Mouse (Mus musculus) left cerebral cortex, adult 8-10 months (tissue): ENCODE measurements at regions not wholly inside any gene's neighbourhood (a gene's known extent, or its start where the extent isn't known, plus 50 kb on each side); places are given as distances from the start of the nearest gene placed in this dataset.

Source experiments
- DNase-seq, 2 experiments: peaks; one replicate each; pipeline ENCODE4 v3.0.0; 2022; ENCODE audit warnings: low spot score in 2 of 2

DNA sequence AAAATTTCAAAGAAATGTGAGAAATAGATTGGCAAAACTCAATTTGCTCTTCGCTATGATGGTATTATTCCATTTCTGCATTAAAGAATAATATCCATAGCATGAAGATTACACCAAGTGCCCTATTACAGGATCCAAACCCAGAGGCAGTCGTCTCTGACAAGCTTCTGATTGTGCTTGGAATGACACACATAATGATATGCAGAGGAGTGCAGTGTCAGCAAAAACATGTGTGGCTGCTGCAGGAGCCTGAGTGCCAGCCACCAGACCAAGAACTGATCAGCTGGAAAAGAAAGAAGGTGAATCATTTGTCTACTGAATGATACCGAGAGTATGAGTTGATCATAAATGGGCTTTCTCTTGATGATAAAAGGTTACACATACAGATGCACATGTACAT, 137.3 kb downstream of the Il15 start:
- no peak for DNase-seq

DNA sequence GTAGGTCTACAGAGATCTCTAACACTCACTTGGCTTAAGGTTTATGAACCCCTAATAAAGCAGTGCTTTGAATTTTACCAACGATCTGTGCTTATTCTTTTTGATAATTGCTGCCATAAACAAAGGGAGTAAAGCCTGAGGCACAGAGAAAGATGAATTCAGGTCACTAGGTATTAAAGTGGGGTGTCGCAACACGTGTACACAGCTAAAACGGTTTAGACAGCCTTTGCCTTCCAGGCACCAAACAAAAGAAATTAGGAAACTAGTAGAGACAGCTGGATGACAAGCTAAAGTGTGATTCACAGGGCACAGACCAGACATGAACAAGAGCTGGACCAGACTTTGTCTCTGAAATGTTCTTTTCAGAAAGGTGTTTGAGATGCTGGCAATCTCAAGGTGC, 140.8 kb downstream of the Il15 start:
- no peak for DNase-seq

DNA sequence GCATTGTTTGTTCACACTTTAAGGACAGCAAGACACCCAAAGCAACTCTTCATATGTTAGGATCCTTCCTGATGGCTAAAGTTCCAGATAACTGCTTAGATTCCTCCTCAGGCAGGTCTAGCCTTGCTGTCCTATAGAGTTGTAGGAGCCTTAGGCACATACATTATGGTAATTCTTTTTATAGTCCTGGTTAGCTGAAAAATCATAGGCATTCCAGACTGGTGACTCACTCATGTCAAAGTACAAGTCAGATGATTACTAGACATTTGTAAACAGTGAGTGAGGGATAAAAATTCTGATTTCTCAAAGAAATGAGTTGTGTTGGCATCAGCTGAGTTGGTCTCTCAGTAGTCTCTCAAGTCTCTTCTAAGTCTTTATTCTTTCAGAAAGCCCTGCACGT, 142.4 kb downstream of the Il15 start:
- no peak for DNase-seq

DNA sequence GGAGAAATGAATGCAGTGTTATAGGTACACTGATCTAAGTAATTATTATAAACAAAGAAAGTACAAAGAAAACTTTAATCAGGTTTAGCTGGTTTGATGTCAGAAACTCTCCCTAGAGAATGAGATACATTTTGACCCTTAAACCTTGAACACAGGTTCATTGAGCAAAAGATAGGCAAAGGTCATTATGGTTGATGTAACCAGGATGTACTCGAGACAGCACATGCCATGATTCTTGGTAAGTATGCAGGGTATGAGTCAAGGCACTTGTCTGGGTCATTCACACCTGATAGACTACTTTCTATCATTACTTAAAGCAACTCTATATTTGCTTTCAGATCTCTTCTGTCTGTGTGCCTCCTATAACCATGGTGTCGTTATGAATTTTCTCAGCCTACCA, 147.2 kb downstream of the Il15 start:
- DNase-seq: no peak

DNA sequence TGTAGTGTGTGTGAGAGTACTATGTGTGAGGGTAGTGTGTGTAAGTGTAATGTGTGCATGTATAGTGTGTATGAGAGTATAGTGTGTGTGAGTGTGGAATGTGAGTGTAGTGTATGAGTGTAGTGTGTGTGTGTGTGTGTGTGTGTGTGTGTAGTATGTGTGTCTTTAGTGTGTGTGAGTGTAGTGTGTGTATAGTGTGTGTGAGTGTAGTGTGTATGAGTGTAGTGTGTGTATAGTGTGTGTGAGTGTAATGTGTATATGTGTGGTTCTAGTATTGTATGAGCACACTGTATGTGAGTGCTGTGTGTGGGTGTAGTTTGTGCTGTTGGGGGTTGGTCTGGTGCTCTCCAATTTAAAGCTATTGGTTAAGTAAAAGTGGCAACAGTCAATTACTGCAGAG, 150.6 kb downstream of the Il15 start:
- DNase-seq: no peak

DNA sequence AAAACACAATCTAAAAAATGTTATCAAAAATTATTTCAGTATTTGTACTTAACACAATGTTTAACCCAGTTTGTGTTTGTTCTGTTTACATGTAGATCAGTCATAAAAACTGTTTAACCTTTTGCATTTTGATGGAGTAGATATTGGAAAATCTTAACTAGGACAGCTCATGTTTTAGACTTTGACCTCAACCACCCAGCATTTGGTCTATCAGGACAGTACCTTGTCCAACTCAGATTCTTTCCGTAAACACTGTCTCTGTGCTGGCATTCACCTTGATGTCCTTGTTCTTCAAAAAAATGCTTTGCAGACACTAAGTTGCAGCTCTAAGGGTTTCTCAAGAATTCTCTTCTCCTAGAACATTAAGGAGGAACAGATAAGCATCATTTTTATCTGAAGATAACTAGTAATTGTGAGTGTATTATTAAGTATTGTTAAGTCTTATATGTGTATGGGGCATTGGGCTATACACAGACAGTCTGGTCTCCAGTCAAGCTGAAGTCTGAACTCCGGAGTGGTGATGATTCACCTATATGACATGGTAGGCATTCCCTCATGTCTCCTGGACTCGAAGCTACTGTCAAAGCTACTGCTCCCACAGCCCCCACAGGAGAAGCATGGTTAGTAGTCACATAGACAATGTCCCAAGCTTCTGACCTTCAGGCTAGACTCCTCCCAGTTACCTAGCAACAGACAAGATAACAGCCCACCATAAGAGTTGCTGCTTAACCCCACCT, 153.0 kb downstream of the Il15 start:
- DNase-seq: no peak

DNA sequence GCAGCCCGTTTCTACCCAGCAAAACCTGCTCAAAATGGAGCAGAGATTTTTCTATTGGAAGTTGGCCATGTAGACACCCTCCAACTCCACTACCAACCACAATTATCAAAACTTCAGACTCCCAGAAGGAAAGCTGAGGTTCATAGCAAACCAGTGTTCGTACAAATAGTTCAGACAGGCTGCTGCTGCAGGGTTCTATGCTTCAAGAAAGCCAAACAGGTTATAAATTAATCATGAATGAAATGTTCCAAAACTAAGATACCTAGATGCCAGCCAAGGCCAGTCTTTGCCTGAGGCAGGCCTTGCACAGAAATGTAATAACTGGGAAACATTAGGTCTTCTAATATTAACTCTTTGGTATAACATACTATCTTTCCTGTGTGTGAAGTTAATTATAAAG, 158.9 kb downstream of the Il15 start:
- DNase-seq: no peak

DNA sequence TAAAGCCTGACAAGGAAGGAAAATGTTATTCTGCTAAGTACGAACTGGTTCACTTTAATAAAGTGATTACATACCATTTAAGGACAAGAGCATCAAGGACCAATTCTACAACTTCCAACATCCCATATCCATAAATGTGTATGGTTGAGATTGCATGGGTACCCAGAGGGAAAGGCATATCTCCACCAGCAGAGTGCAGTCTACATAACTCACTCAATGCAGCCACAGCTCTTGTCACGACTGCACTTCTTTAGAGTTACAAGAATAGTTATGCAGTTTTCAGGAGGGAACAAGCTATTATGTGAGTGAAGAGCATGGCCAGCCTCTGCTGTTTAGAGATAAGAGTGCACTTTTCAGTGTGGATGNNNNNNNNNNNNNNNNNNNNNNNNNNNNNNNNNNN, 173.1 kb downstream of the Il15 start:
- DNase-seq: no peak

DNA sequence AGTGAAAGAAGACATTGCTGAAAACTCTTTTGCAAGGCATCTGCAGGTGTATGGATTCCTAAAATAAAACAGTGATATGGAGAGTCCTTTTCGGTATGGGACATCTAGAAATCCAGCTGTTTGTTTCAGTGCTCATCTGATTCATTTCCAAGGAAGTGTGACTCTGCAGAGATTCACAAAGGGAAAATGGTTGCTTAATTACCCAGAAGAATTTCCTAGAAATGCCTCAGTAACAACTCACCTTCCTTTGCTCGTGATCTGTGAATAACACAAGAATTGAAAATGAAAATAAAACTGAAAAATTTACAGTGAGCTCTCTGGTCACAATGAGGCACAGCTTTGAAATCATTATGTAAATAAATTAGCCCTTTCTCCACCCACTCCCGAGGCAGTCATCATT, 201.3 kb downstream of the Il15 start:
- no peak for DNase-seq

DNA sequence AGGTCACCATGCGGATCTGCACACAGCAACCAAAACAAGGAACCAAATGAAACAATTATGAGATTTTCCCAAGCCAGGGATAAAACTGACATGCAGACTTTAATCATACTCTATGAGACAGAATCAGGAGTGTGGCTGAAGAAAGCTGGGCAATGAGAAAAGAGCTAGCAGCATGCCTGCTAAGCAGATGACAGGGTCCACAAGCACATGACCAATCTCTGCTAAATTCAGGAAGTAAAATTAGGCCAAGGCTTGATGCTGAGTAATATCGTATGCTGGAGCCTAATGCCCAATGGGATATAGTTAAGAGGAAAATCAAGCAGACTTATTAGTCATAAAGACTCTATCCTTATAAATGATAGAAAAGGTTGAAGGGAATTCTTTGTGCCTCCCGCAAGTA, 202.8 kb downstream of the Il15 start:
- DNase-seq: no peak

DNA sequence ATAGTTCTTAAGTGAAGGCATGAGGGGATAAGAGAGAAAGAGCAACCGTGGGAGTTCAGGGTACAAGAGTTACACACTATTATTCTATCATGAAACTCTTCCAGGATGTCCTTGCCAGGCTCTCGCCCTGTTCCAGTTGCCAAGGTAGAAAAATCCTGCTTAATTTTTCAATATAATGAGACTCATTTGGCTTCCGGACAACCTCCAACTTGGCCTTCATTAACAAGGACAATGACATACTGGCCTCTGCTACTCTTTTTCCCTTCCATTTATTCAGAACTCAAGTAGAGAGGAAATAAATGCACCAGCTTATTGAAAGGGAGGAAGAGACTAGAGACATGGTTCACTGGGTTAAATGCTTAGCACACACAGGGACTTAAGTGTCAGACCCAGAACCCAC, 206.5 kb downstream of the Il15 start:
- DNase-seq: peak in 1 of 2 experiments; percentile 13

DNA sequence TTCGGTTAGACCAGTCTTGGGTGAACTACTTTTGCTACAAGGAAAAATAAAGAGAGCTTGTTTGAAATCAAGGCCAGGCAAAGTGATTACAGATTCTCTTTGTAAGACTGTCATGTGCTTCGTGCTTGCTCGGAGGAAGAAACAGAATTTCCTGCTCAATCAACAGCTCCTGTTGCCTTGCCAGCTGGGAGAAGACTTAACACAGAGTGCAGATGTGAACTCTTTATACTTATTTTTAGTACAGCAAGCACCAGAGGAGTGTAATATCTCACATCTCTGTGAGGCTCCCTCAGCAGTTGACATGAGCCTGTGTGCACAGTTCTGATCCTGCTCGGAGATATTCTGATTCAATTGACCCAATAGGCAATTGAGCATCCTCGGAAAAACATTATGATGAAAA, 207.9 kb downstream of the Il15 start:
- DNase-seq: peak in 1 of 2 experiments; percentile 27

DNA sequence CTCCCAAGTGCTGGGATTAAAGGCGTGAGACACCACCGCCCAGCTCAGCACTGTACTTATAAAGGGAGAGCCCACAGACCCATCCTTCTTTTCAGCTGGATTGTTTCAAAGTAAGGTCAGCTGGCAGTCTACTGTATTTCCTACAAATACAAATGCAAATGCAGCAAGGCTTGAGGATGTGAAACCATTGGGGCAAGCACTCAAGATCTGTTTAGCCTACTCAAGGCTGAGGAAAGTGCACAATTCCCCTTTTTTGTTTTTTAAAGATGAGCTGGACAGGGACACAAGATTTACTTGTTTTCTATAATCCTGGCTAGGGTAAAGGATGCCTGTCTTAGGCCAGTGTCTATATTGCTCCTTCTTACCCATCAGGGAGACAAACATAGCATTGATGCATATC, 212.0 kb downstream of the Il15 start:
- DNase-seq: no peak

DNA sequence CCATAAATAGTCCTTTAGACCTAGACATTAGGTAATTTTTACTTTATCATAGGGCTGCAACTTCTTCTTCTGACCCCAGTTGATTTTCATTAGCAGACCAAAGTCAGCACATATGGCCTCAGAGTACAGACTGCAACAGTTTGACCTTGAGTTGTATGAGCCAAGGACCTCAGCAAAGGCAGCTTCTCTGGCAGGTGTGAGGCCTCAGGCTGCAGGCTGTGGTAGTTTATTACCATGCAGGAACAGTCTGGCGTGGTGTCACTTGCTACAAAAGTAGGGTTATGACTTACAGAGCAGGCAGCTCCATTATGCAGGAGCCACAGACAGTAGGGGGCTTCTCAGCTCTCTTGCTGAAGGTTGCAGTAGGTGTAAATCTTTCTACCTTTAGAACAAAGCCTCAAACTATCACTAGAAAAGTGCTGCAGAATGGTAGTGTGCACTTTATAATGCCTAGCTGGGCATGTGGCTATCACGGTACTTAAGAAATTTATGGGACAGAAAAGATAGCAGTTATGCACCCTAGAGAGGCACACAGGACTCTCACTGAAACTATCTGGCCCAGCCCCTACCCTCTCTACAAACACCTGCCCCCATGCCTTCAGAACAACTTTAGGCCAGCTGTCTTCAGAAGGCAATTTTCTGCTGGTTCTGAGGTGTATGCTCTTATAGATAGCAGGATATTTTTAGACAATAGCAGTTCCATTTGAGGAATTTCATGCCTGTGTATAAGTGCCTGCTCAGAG, 215.7 kb downstream of the Il15 start:
- DNase-seq: no peak

DNA sequence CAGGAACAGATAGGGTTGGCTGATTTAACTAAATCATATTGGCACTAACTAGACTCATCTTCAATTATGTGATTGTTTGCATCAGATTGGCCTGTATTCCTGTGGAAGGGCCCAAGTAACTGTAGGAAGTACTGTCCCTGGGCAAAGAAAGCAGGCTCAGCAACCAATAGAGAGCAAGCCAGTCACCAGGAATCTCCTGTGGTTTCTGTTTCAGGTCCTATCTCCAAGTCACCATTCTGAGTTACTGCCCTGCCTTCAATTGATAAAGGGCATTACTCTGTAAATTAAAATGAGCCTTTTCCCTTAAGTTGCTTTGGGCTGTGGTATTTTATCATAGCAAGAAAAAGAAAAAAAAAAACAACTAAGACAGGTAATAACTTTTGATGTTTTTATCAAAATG, 219.0 kb downstream of the Il15 start:
- DNase-seq: no peak
